Mouse (Mus musculus) lung, adult 10 weeks (tissue): ENCODE measurements around the gene Sin3a. TPM values are rescaled to one million over a fixed set of nuclear protein-coding genes. Genes with fewer than 3 reads are reported as not detected.

ENCODE experiments used
- polyA plus RNA-seq: library from polyadenylated mRNA; stranded (reverse); fragments of 350-450 nt; fragmentation: Illumina TruSeq; extraction: RNeasy Lipid Tissue Mini Kit (QIAGEN cat#74804); gene quantifications from one replicate; pipeline ENCODE4 v1.2.3, GENCODE M21; 2014; ENCODE audit warnings: low read depth, low replicate concordance; ENCODE audit not compliant: insufficient read depth

Sin3a gene
- 13.1 TPM for polyA plus RNA-seq

DNA sequence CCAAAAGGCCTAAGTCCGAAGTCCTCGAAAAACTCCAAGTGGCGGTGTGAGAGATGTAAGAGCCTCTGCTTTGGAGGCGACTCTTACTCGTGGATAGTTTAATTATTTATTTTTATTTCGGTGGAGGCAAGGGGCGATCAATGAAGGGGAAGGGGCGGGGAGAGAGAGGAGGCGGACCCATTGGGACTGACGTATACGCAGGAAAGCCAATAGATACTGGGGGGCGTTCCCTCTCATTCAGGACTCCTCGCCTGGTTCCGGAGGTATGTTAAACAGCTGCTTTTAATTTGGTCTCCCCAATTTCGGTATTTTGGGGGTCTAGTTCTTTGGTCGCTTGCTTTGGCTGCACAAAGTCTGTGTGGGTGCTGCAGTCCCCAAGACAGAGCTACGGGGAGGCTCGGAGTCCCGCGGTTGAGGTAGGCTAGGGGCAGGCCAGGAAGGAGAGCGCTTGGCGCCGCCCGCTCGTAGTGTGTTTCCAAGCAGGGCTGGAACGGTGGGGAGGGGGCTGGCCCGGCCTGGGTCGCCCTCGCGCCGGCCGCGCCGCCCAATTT lies at the start of gene Sin3a:
Gene Sin3a, plus strand, starts transcription at position 240 of the 551 bp plus-strand sequence.

GRCm38 (mm10) chr9:57130577-57131433 lies 59.0 kb downstream of the Sin3a start, which contains the start of gene Man2c1:
Man2c1 (plus strand) TSS chr9:57130690.

DNA sequence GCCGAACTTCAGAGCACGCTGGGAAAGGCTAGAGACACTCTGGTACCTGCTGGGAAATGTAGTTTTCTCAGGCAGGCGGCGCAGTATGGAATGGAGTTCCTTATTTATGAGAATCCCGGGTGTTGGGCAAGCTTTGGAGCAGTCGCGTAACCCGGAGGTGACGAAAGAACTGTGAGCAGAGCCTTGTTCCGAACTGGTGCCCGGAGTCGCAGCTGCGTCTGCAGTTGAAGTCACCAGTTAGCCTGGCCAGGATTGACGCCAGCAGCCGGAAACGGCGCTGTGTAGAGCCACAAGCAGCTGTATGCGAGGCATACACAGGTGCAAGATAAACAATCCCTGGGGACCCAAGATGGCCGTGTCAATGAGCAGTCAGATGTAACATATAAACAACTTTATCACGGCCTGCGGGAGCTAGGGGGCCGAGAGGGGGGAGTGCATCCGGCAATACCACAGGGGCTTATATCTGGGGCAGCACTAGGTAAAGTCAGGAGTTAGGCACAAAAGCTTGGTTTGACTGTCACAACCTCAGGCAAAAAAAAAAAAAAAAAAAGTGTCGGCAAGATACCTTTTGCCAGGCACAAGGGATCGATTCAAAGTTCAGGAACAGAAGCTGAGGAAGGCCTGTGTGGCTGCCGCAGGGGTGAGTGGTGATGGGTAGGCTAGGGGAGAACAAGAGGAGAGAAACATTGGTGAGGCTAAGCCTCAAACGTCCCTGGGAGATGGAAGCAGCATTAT lies 76.5 kb downstream of the Sin3a start, which contains the start of gene Neil1:
Gene Neil1, minus strand, starts transcription at position 162 of the 735 bp plus-strand sequence.

DNA sequence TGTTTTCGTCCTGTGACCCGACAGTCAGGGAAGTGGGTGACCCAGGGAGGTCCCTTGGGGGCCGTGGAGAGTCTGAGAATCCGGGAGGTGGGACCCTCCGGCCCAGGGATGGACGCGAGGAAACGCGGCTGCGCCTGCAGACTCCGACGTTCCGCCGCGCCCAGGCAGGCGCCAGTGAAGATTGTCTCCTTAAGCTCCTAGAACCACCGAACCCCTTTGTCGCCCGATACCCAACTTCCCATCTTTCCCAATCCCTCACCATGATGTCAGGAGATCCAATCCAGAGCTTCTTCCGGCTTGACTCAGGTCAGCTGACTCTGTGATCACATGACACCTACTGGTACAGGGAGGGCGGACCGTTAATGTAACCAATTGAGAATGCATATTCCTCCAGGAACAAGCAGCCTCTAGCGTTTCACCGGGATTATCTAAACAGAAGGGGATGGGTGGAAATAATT lies 86.2 kb downstream of the Sin3a start, which contains the start of gene Commd4:
Gene Commd4, minus strand, starts transcription at position 319 of the 458 bp plus-strand sequence.

Other genes starting within 250 kb of the Sin3a start
- gene Odf3l1, start 207.4 kb upstream of the Sin3a start, polyA plus RNA-seq = not detected
- 7.1 TPM for gene Cspg4, start 207.0 kb upstream of the Sin3a start, polyA plus RNA-seq
- gene Snx33, start 143.7 kb upstream of the Sin3a start, polyA plus RNA-seq = 11.3 TPM
- gene Imp3, start 134.6 kb upstream of the Sin3a start, polyA plus RNA-seq = 99.3 TPM
- 11.3 TPM for gene Snupn, start 121.2 kb upstream of the Sin3a start, polyA plus RNA-seq
- gene Ptpn9, start 77.1 kb upstream of the Sin3a start, polyA plus RNA-seq = 15.0 TPM
- gene Man2c1, start 58.6 kb downstream of the Sin3a start, polyA plus RNA-seq = 46.6 TPM
- gene Neil1, start 76.3 kb downstream of the Sin3a start, polyA plus RNA-seq = 5.2 TPM
- 52.7 TPM for gene Commd4, start 86.3 kb downstream of the Sin3a start, polyA plus RNA-seq
- not detected for gene Trcg1, start 164.5 kb downstream of the Sin3a start, polyA plus RNA-seq
- gene 1700017B05Rik, start 190.6 kb downstream of the Sin3a start, polyA plus RNA-seq = 9.8 TPM